Mouse (Mus musculus): ENCODE results near the gene Pnp2. TPM values are rescaled to one million over a fixed set of nuclear protein-coding genes. Genes with fewer than 3 reads are reported as not detected.
"Not testable (repeated sequence)": the region's sequence is repeated elsewhere in the genome, so short reads cannot be mapped to it uniquely, and the experiment has no call there.

The Pnp2 gene
- polyA plus RNA-seq (2012): not detected in 2 replicates

- not testable (repeated sequence) for H3K27me3 ChIP-seq (ENCODE audit: control insufficient read depth)
Measured at GRCm38 (mm10) chr14:50955942-50956508, at the start of gene Pnp2. Gene Pnp2, plus strand, starts transcription at chr14:50955992.

GRCm38 (mm10) chr14:50908126-50908525, 47.7 kb upstream of the Pnp2 start:
- Histone ChIP-seq H3K27me3 (ENCODE audit: control insufficient read depth) (no peaks in the 10 kb centered on the region), H3K9me3 (ENCODE audit: control insufficient read depth, low read length) (no peaks in the 10 kb centered on the region), H3K4me3 (replicated peaks) (no peak overlapping the region), H3K4me1 (ENCODE audit: control insufficient read depth) (no peaks in the 10 kb centered on the region), H3K36me3 (ENCODE audit: control insufficient read depth) (peaks cover 2% of the 10 kb centered on the region; the same call in 1 of the 2 replicates)
- no peak for TF ChIP-seq GATA1 (IDR thresholded peaks at IDR 0.05; ENCODE audit: low read length)
- no peak for TF ChIP-seq TAL1 (IDR thresholded peaks at IDR 0.05; ENCODE audit: low read length)

More at GRCm38 (mm10) chr14:50955942-50956508, at the start of gene Pnp2:
- Histone ChIP-seq H3K36me3 (ENCODE audit: control insufficient read depth) (peaks cover 13% of the 10 kb centered on the region), H3K4me3 (replicated peaks) (peak within 1 kb of the TSS; percentile 62)
- H3K9me3 ChIP-seq (ENCODE audit: control insufficient read depth, low read length); H3K4me1 ChIP-seq (ENCODE audit: control insufficient read depth): not testable (repeated sequence)

- no peaks in the 10 kb centered on the region for H3K9me3 ChIP-seq (ENCODE audit: control insufficient read depth, low read length)
- no peak overlapping the region for H3K4me3 ChIP-seq (replicated peaks)
- H3K36me3 ChIP-seq (ENCODE audit: control insufficient read depth): peaks cover 29% of the 10 kb centered on the region
- TF ChIP-seq TAL1 (IDR thresholded peaks at IDR 0.05; ENCODE audit: low read length) (no peak), GATA1 (IDR thresholded peaks at IDR 0.05; ENCODE audit: low read length) (no peak)
- no peaks in the 10 kb centered on the region for H3K4me1 ChIP-seq (ENCODE audit: control insufficient read depth)
- no peaks in the 10 kb centered on the region for H3K27me3 ChIP-seq (ENCODE audit: control insufficient read depth)
Measured at GRCm38 (mm10) chr14:50911356-50911755, 44.4 kb upstream of the Pnp2 start.

- H3K27me3 ChIP-seq (ENCODE audit: control insufficient read depth); H3K9me3 ChIP-seq (ENCODE audit: control insufficient read depth, low read length): not testable (repeated sequence)
- Histone ChIP-seq H3K36me3 (ENCODE audit: control insufficient read depth) (peaks cover 37% of the 10 kb centered on the region), H3K4me1 (ENCODE audit: control insufficient read depth) (peaks cover 30% of the 10 kb centered on the region), H3K4me3 (replicated peaks) (peak overlapping the region; percentile 81)
Measured at GRCm38 (mm10) chr14:50923437-50923836, 32.4 kb upstream of the Pnp2 start.

- Histone ChIP-seq H3K4me3 (replicated peaks) (peak within 1 kb of the TSS; percentile 81), H3K27me3 (ENCODE audit: control insufficient read depth) (no peaks in the 10 kb centered on the region), H3K36me3 (ENCODE audit: control insufficient read depth) (peaks cover 45% of the 10 kb centered on the region), H3K9me3 (ENCODE audit: control insufficient read depth, low read length) (no peaks in the 10 kb centered on the region), H3K4me1 (ENCODE audit: control insufficient read depth) (peaks cover 35% of the 10 kb centered on the region)
- TF ChIP-seq TAL1 (IDR thresholded peaks at IDR 0.05; ENCODE audit: low read length): no peak
- no peak for TF ChIP-seq GATA1 (IDR thresholded peaks at IDR 0.05; ENCODE audit: low read length)
Measured at GRCm38 (mm10) chr14:50924281-50925064, 31.3 kb upstream of the Pnp2 start, which contains the start of the genes Osgep and Apex1. Gene Osgep, minus strand, starts transcription at chr14:50924893. Gene Apex1, plus strand, starts transcription at chr14:50924968.

- Histone ChIP-seq H3K27me3 (ENCODE audit: control insufficient read depth) (no peaks in the 10 kb centered on the region), H3K36me3 (ENCODE audit: control insufficient read depth) (peaks cover 45% of the 10 kb centered on the region), H3K4me3 (replicated peaks) (peak overlapping the region; percentile 81), H3K9me3 (ENCODE audit: control insufficient read depth, low read length) (no peaks in the 10 kb centered on the region), H3K4me1 (ENCODE audit: control insufficient read depth) (peaks cover 43% of the 10 kb centered on the region)
- TF ChIP-seq GATA1 (IDR thresholded peaks at IDR 0.05; ENCODE audit: low read length) (no peak), TAL1 (IDR thresholded peaks at IDR 0.05; ENCODE audit: low read length) (no peak)
Measured at GRCm38 (mm10) chr14:50925111-50925920, 30.5 kb upstream of the Pnp2 start.

- no peaks in the 10 kb centered on the region for H3K9me3 ChIP-seq (ENCODE audit: control insufficient read depth, low read length)
- H3K4me1 ChIP-seq (ENCODE audit: control insufficient read depth): peaks cover 57% of the 10 kb centered on the region
- H3K4me3 ChIP-seq (replicated peaks): no peak overlapping the region
Measured at GRCm38 (mm10) chr14:50927366-50927765, 28.4 kb upstream of the Pnp2 start.

GRCm38 (mm10) chr14:50929951-50930350, 25.8 kb upstream of the Pnp2 start:
- TF ChIP-seq TAL1 (IDR thresholded peaks at IDR 0.05; ENCODE audit: low read length) (no peak), GATA1 (IDR thresholded peaks at IDR 0.05; ENCODE audit: low read length) (no peak)
- H3K36me3 ChIP-seq (ENCODE audit: control insufficient read depth): peaks cover 39% of the 10 kb centered on the region
- no peaks in the 10 kb centered on the region for H3K9me3 ChIP-seq (ENCODE audit: control insufficient read depth, low read length)
- no peaks in the 10 kb centered on the region for H3K27me3 ChIP-seq (ENCODE audit: control insufficient read depth)
- peak overlapping the region; percentile 97 for H3K4me3 ChIP-seq (replicated peaks)
- H3K4me1 ChIP-seq (ENCODE audit: control insufficient read depth): peaks cover 45% of the 10 kb centered on the region

More at GRCm38 (mm10) chr14:50927366-50927765, 28.4 kb upstream of the Pnp2 start:
- Histone ChIP-seq H3K27me3 (ENCODE audit: control insufficient read depth) (no peaks in the 10 kb centered on the region), H3K36me3 (ENCODE audit: control insufficient read depth) (peaks cover 39% of the 10 kb centered on the region)
- TF ChIP-seq TAL1 (IDR thresholded peaks at IDR 0.05; ENCODE audit: low read length) (no peak), GATA1 (IDR thresholded peaks at IDR 0.05; ENCODE audit: low read length) (no peak)

GRCm38 (mm10) chr14:50930377-50930753, 25.4 kb upstream of the Pnp2 start:
- Histone ChIP-seq H3K4me1 (ENCODE audit: control insufficient read depth) (peaks cover 41% of the 10 kb centered on the region), H3K36me3 (ENCODE audit: control insufficient read depth) (peaks cover 39% of the 10 kb centered on the region)
- TF ChIP-seq GATA1 (IDR thresholded peaks at IDR 0.05; ENCODE audit: low read length) (no peak), TAL1 (IDR thresholded peaks at IDR 0.05; ENCODE audit: low read length) (no peak)

More at GRCm38 (mm10) chr14:50930377-50930753, 25.4 kb upstream of the Pnp2 start:
- no peaks in the 10 kb centered on the region for H3K9me3 ChIP-seq (ENCODE audit: control insufficient read depth, low read length)
- no peaks in the 10 kb centered on the region for H3K27me3 ChIP-seq (ENCODE audit: control insufficient read depth)
- H3K4me3 ChIP-seq (replicated peaks): peak overlapping the region; percentile 97
